Mouse (Mus musculus): ENCODE results near the gene Rnf166.

Gene Rnf166

DNA sequence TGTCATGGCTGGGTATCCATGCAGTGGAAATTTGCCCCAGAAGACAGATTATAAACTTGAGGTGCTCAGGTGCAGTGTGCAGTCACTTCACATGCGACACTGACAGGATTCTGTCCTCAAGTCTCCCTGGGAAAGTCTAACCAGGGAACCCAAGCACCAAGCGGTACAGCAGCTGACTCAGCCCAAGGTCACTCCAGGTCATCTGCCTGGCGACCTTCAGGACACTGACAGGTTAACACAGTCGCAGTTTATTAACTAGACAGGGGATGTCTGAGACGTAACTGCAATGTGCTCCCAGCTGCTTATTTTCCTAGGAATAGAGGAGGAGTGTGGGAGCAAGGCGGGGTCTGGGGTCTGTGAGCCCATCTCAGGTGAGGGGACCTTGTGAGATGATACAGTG, 6.5 kb downstream of the Rnf166 start:
- DNase-seq: peak in 1 of 2 experiments; percentile 32

GRCm38 (mm10) chr8:122467816-122468215, 8.0 kb downstream of the Rnf166 start:
- DNase-seq: no peak

DNA sequence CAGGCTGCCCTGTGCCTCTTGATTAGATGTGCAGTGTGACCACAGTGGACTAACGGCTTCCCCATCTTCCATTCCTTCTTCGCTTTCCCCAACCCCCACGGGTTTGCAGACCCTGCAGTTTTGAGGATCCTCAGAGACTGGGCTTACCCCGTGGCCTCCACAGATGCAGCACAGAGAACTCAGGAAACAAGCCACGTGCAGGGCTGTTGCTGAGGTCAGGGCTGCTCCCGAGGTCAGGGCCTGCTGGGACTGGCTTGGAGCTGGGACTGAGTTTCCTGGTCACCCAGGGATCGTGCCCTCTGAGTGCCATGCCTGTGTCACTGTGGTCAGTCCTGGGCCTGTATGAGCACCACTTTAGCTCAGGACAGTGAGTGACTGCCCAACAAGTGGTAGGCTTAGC, 10.9 kb downstream of the Rnf166 start:
- no peak for DNase-seq

- peak in 1 of 2 experiments; percentile 25 for DNase-seq
Measured at GRCm38 (mm10) chr8:122463651-122464640, 11.9 kb downstream of the Rnf166 start.

DNA sequence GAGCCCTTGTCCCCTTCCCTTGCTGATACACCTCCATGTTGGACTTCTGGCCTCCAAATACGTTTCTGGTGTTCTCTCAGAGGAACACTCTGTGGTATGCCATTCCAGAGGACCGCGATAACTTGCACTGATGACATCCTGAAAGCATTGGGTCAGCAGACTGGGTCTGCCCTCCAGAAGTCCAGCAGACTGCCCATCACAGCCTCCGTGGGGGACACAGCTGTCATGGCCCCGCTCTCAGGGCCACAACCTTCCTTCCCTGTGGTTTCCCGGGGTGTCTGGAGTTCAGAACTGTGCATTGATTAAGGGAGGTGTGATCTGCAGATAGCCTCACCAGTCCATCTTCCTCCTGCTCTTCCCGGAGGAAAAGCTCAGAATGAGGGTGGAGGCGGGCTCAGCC, 13.4 kb downstream of the Rnf166 start:
- DNase-seq: no peak

DNA sequence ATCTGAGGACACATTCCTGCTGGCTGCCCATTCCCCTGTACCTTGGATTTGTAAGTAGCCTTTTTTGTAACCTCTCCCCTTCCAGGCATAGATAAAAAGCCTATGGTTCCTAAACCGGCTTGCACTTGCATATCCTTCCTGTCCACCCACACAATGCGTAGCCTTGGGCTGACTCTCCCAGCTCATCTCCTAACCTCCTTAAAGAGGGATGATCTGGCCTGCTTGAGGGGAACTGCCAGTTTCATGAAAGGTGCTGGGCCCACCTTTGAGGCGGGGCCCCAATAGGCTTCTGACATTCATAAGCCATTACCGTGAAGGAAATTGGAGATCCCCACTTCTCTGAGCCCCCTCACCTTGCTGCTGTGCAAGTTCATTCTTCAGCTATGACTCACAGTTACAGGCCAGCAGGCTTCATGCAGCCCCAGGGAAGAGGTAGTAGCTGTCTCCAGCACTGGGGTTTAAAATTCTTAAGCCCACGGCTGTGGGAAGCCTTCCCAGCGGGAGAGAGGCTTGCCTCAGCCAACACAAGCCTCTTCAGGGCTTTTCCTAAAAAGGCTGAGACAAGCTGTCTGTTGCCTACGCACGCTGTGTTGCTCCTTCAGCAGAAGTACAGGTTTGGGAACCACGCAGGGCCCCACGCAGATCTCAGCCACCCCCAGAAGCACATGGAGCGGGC, 14.3 kb downstream of the Rnf166 start:
- no peak for DNase-seq

- peak; percentile 81 to 82 for DNase-seq
Measured at GRCm38 (mm10) chr8:122460524-122461472, 15.1 kb downstream of the Rnf166 start, which contains the start of gene Snai3. Gene Snai3 (minus strand): TSS chr8:122460733.

GRCm38 (mm10) chr8:122459990-122460389, 15.9 kb downstream of the Rnf166 start:
- no peak for DNase-seq

GRCm38 (mm10) chr8:122459218-122459900, 16.5 kb downstream of the Rnf166 start:
- no peak for DNase-seq

DNA sequence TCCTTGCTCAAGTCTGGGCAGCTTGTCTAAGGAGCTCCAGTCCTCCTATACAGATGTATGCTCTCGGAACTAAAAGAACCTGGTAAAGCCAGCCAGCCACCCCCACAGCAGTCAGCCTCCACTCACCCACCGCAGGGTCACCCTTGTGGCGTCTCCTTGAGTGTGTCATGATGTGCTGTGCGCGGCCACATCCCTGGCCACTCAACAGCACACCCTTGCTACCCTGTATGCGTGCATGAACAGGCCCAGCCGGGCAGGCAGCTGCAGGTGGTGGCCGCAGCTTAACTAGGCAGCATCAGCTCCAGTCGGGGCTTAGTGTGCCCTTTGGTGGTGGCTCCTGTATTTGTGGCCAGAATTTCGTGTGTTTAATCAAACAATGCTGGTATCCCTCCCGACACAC, 18.7 kb downstream of the Rnf166 start:
- no peak for DNase-seq

GRCm38 (mm10) chr8:122454409-122454808, 21.5 kb downstream of the Rnf166 start:
- no peak for DNase-seq

GRCm38 (mm10) chr8:122452154-122452553, 23.7 kb downstream of the Rnf166 start:
- DNase-seq: no peak

GRCm38 (mm10) chr8:122451161-122451703, 24.6 kb downstream of the Rnf166 start:
- DNase-seq: no peak

DNA sequence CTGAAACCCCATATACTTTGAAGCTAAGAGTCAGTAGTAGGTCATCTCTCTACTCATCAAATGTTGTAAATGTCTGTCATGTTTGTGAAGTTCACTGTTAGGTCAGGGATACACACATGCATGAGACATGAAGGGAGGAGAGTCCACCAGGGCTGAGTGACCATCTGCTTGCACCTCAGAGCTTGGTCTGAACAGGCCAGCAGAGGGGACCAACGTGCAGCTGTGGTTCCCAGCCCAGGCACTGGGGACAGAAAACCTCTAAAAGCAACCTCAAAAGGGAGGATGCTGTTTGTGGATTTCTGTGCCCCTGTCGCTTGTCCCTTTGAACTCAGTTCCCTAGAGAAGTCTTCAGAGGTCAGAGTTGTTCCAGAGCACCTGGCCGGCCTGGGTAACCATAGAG, 30.7 kb downstream of the Rnf166 start:
- no peak for DNase-seq

- peak; percentile 89 for DNase-seq
Measured at GRCm38 (mm10) chr8:122444058-122444748, 31.7 kb downstream of the Rnf166 start.

DNA sequence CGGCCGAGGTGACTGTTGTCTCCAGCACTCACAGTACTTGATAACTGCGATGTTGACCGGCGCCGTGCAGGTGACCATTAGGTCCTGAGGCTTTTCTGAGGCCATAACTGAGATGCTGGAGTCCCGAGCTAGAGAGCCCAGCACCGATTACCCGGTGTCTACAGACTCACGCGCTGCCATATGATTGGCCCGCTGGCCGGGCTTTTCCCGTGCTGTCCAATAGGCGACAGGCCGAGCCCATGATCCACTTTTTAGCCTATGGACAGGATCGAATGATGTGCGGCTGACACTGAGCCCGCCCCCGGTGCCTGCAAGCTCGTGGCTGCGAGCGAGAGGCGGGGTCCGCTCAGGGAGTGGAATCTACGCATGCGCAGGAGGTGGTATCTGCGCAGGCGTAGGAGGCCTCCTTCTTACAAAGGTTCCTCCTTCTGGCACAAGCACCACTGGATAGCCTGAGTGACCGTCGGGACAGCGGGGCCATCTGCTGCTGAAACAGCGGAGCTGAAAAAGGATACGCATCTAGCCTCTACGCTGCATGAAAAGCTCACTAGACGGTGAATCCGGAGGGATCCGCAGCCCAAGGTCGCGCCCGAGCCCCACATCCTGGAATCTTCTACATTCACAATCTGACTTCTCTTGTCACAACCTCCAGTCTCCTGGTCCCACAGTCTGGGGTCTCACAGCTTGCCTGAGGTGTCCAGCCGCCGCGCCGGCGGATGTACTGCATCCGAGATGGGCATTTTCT, 32.4 kb downstream of the Rnf166 start, which contains the start of gene Mvd:
Mvd (minus strand) TSS at position 161 of the 745 bp plus-strand sequence.
- DNase-seq: peak; percentile 99

GRCm38 (mm10) chr8:122442781-122443180, 33.1 kb downstream of the Rnf166 start:
- peak in 1 of 2 experiments; percentile 24 for DNase-seq

DNA sequence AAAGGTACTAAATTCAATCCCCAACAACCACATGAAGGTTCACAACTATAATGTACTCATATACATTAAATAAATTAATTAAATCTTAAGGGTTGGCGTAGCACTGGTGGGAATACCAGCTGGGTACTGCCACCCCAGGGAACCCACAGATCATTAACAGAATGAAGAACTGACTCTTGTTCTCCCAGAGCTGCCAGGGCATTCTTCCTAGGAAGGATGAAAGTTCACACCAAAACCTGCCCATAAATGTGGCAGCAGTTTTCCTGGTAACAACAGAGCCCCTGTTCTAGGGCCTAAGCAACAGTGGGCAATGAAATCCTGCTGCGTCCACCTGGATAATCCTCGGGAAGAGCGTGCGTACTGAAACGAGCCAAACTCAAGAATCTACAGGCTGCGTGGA, 33.5 kb downstream of the Rnf166 start:
- peak in 1 of 2 experiments; percentile 40 for DNase-seq

DNA sequence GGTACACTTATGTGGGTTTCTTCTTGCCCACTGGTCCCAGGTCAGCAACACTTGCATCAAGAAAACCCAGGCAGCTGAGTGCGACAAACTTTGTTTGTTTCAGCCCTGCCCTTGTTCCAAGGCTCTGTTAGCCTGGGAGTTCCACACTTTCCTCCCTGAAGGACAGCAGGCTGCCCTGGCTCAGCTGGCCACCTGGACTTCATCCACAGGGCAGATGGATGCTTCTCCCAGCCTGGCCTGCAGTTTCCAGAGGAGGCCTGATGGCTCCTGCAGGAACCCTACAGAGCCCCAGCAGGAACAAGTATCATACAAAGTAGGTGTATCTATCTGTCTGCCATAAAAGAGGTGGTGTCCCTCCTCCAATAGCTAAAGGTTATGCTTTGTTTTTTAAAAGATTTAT, 34.5 kb downstream of the Rnf166 start:
- no peak for DNase-seq

- no peak for DNase-seq
Measured at GRCm38 (mm10) chr8:122439336-122439735, 36.5 kb downstream of the Rnf166 start.
